Mouse (Mus musculus) neural tube, embryonic 15.5 days (tissue): ENCODE results near the gene Mindy1. TPM values are rescaled to one million over a fixed set of nuclear protein-coding genes. Genes with fewer than 3 reads are reported as not detected.
A peak's percentile ranks its signal among the peaks of the same experiment; 100 is the strongest.

Source experiments
- ATAC-seq: fragments of 200-750 bp; cut with Nextera tagmentation; 2 replicates; pipeline ENCODE4 v1.8.0; 2017; ENCODE audit warnings: mild to moderate bottlenecking, moderate TSS enrichment, moderate library complexity; ENCODE audit not compliant: low FRiP score
- H3K27ac ChIP-seq: fragments of 300-500 bp; sonication (generic); replicated peaks from 2 replicates; pipeline ENCODE4 v1.5.1; 2015; ENCODE audit warnings: mild to moderate bottlenecking, inconsistent platforms
- H3K27me3 ChIP-seq: fragments of 300-500 bp; sonication (generic); replicated peaks from 2 replicates; pipeline ENCODE4 v1.6.1; 2015; ENCODE audit warnings: inconsistent platforms
- H3K36me3 ChIP-seq: fragments of 300-500 bp; sonication (generic); 2 replicates; pipeline ENCODE4 v1.6.1; 2015; ENCODE audit warnings: inconsistent platforms
- H3K4me1 ChIP-seq: fragments of 300-500 bp; sonication (generic); 2 replicates; pipeline ENCODE4 v1.6.1; 2015; ENCODE audit warnings: inconsistent platforms
- H3K4me2 ChIP-seq: fragments of 300-500 bp; sonication (generic); 2 replicates; pipeline ENCODE4 v1.6.1; 2015; ENCODE audit warnings: inconsistent platforms, mild to moderate bottlenecking, moderate library complexity
- H3K4me3 ChIP-seq: fragments of 300-500 bp; sonication (generic); replicated peaks from 2 replicates; pipeline ENCODE4 v1.5.1; 2015; ENCODE audit warnings: mild to moderate bottlenecking, inconsistent platforms
- H3K9ac ChIP-seq: fragments of 300-500 bp; sonication (generic); replicated peaks from 2 replicates; pipeline ENCODE4 v1.6.1; 2015; ENCODE audit warnings: mild to moderate bottlenecking, inconsistent platforms
- H3K9me3 ChIP-seq: fragments of 300-500 bp; sonication (generic); replicated peaks from 2 replicates; pipeline ENCODE4 v1.6.1; 2016; ENCODE audit warnings: inconsistent platforms
- WGBS: fragments of 180-500 bp; shearing (Covaris S2); methylation state at CpG from one replicate; pipeline ENCODE4 v1.1.7; 2015; ENCODE audit warnings: mixed read lengths; 5-methylcytosine and 5-hydroxymethylcytosine counted together
- polyA plus RNA-seq: library from polyadenylated mRNA; unstranded; fragments of >200 nt; fragmentation: Nextera tagmentation; extraction: Ambion mirVana; gene quantifications from 2 replicates; pipeline ENCODE4 v1.2.1, GENCODE M21; 2015

The Mindy1 gene
- polyA plus RNA-seq, 1 experiment from 2014 or later: 37.3 TPM

DNA sequence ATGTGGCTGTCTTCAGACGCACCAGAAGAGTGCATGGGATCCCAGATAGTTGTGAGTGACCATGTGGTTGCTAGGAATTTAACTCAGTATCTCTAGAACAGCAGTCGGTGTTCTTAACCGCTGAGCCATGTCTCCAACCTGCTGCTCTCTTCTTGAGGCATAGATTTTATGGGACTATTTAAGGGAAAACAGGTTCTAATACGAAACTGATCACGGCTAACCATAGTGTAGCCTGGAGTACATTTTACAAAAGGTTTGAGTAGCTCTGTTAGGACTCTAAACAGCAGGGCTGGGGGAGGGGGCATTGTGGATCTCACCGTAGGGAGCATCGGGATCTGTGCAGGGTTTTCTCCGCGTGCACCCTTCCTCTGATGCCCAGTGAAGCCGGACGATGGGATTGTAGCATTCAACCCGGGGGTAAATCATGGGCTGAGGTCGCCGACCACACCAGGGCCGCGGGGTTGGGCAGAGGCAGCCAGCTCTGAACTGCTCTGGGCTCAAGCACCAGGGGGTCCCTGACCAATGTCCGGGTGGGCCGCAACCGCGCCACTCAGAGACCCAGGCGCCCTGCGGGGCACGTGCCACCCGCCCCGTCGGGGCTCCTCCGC, 33.4 kb downstream of the Mindy1 start, which contains the start of gene Cers2:
TSS of gene Cers2 (plus strand) at position 306 of the 608 bp plus-strand sequence.
- H3K27ac ChIP-seq: peak within 1 kb of the TSS; percentile 89

DNA sequence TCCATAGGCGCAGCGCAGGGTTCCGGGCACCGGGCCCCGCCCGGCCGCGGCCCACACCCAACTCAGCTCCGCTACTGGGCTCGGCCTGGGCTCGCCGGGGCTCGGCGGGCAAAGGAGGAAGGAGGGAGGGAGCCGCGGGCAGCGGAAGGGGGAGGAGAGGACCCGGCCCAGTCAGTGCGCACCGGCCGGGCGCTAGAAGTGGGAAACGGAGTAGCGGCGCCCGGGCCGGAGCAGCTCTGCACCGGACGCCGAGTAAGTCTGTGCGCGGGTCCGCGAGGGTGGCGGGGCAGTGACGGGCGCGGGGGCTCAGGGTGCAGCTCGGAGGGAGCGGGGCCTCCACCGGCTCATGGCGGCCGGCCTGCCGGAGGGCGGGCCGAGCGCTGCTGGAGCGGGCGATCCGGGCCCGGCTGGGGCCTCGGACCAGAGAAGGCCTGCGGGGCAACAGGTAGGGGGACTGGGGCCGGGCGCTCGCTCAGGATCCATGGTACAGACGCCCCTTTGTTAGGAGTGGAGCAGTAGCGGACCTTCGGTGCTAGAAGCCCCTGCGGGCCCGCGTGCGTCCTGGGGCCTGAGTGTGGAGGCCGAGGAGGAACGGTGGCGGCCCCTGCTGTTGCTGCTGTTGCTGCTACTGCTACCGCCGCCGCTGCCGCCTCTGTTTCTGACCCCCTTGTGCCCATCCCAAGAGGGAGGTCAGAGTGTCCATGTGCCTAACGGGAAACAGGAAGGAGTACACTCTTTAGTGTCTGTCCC, 34.1 kb downstream of the Mindy1 start:
- H3K36me3 ChIP-seq: peaks cover 7% of the 10 kb centered on the region
- H3K27me3 ChIP-seq: no peaks in the 10 kb centered on the region
- H3K4me3 ChIP-seq: peak overlapping the region; percentile 88
- peaks cover 34% of the 10 kb centered on the region for H3K4me1 ChIP-seq
- H3K9ac ChIP-seq: peak overlapping the region; percentile 98
- peak overlapping the region; percentile 89 for H3K27ac ChIP-seq
- H3K4me2 ChIP-seq: peak overlapping the region; percentile 80
- H3K9me3 ChIP-seq: no peaks in the 10 kb centered on the region
- ATAC-seq: peak; percentile 92
- under 1% methylated on average over 61 of the region's 71 CpGs for WGBS

More for the DNA sequence above, 33.4 kb downstream of the Mindy1 start, which contains the start of gene Cers2:
- H3K4me2 ChIP-seq: peak within 1 kb of the TSS; percentile 80
- H3K9me3 ChIP-seq: no peaks in the 10 kb centered on the region
- peak; percentile 39 for ATAC-seq
- no peaks in the 10 kb centered on the region for H3K36me3 ChIP-seq
- 2% methylated on average over 27 of the region's 27 CpGs for WGBS
- no peaks in the 10 kb centered on the region for H3K27me3 ChIP-seq
- H3K9ac ChIP-seq: peak within 1 kb of the TSS; percentile 98
- peak within 1 kb of the TSS; percentile 88 for H3K4me3 ChIP-seq
- H3K4me1 ChIP-seq: peaks cover 31% of the 10 kb centered on the region

DNA sequence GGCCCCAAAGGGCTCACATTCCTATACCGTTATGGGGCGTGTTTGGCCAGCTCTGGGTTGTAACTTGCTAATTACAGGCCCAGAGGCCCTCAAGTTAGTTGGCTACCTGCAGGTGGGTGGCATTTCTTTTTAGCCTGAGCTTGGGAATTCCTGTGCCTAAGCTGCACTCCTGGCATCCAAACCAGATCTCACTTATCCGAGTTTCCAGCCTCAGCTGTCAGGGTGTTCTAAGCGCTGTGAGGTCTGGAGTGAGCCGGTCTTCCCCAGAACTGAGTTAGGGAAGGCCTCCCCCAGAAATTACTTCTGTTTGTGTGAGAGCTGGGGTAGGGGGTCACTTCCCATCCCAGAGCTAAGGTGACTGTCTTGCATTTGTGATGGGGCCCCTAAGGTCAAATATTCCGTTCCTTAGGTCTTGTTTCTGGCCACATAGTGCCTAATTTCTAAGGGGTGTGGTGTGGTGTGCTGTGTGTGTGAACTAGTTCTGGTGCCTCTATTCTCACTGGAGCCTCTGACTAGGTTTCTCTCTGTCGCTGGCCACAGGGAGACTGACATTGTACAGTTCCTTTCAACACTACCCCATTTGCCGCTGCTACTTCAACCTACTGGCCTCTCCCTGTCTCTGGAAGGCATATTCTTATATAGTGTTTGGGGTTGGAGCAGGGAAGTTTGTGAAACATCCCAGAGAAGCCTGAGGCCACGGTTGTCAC, 34.9 kb downstream of the Mindy1 start:
- H3K9me3 ChIP-seq: no peaks in the 10 kb centered on the region
- peak overlapping the region; percentile 80 for H3K4me2 ChIP-seq
- peaks cover 34% of the 10 kb centered on the region for H3K4me1 ChIP-seq
- 17% methylated on average over 9 of the region's 9 CpGs for WGBS
- peak overlapping the region; percentile 98 for H3K9ac ChIP-seq
- H3K36me3 ChIP-seq: peaks cover 14% of the 10 kb centered on the region
- no peaks in the 10 kb centered on the region for H3K27me3 ChIP-seq
- ATAC-seq: no peak; the same call in 1 of the 2 replicates
- peak overlapping the region; percentile 89 for H3K27ac ChIP-seq
- peak overlapping the region; percentile 88 for H3K4me3 ChIP-seq

DNA sequence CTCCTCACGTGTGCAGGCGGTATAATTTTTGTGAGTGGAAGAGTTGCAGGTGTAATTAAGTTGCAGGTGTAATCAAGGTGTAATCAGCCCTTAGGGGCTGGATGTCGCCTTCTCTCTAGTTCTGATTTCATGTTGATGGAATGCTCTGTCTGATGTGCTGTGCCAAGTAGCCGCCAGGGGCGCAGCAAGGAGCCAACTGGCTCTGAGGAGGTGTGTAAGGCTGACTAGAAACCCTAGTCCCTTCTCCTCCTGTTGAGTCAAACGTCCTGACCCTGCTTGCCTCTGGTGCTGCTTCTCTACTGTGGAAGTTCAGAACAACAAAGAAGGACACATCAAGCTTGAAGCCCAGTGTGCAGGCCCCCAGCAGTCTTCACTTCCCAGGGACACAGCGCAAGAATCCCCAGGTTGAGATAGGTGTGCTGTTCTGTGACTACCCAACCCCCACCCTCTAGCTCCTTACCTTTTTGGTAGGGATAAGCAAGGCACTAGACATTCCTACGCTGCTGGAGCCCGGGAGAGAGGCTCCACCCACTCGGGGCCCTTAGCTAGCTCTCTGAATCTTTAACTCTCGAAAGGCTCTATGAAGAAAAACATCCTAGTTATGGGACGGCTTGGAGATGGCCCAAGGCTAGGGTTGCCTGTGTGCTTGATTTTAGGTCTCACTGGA, 36.4 kb downstream of the Mindy1 start:
- Histone ChIP-seq H3K27me3 (no peaks in the 10 kb centered on the region), H3K36me3 (peaks cover 29% of the 10 kb centered on the region), H3K4me1 (peaks cover 34% of the 10 kb centered on the region), H3K4me3 (no peak overlapping the region), H3K4me2 (peak overlapping the region; percentile 24), H3K9ac (no peak overlapping the region), H3K9me3 (no peaks in the 10 kb centered on the region), H3K27ac (no peak overlapping the region)
- no peak for ATAC-seq
- WGBS: 25% methylated on average over 12 of the region's 12 CpGs

DNA sequence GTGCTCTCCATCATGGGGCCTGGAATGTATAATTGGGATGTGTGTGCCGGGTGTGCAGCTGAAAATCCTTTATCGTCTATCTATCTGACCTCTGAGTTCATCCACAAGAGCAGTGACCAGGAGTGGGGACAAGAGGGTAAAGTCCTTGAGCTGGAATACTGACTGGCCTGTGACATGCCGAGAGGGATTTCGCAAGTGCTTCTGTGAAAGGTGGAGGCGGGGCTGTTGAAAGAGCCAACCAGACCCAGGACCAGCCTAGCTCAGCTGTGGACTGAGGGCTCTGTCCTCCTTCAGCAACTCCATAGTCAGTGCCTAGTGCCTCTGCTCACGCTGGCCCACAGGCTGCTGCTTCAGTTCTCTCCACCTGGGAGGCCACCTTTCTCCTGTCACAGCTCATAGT, 37.4 kb downstream of the Mindy1 start:
- Histone ChIP-seq H3K4me2 (no peak overlapping the region), H3K4me3 (no peak overlapping the region), H3K9me3 (no peaks in the 10 kb centered on the region), H3K36me3 (peaks cover 38% of the 10 kb centered on the region), H3K9ac (no peak overlapping the region), H3K27ac (no peak overlapping the region), H3K27me3 (no peaks in the 10 kb centered on the region), H3K4me1 (peaks cover 34% of the 10 kb centered on the region)
- WGBS: 54% methylated on average over 6 of the region's 6 CpGs
- ATAC-seq: no peak

DNA sequence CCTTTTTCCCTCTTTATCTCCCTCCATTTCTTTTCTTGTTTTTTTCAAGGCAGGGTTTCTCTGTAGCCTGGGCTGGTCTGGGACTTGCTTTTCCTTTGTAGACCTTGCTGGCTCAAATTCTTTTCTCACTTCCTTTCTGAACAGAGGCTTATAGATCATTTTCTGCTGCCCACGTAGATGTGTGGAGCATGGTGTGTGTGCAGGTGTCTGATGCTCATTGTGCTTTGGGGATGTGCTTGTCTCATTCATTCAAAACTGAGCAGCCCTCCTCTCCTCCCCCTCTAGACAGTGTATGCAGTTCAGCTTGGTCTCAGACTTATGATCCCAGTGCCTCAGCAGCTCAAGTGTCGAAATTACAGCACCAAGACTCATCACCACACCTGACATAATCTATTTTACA, 38.0 kb downstream of the Mindy1 start:
- Histone ChIP-seq H3K4me1 (peaks cover 34% of the 10 kb centered on the region), H3K9me3 (no peaks in the 10 kb centered on the region), H3K4me2 (no peak overlapping the region), H3K27ac (no peak overlapping the region), H3K36me3 (peaks cover 44% of the 10 kb centered on the region), H3K9ac (no peak overlapping the region), H3K27me3 (no peaks in the 10 kb centered on the region), H3K4me3 (no peak overlapping the region)
- no peak for ATAC-seq
- 66% methylated on average over 2 of the region's 2 CpGs for WGBS

DNA sequence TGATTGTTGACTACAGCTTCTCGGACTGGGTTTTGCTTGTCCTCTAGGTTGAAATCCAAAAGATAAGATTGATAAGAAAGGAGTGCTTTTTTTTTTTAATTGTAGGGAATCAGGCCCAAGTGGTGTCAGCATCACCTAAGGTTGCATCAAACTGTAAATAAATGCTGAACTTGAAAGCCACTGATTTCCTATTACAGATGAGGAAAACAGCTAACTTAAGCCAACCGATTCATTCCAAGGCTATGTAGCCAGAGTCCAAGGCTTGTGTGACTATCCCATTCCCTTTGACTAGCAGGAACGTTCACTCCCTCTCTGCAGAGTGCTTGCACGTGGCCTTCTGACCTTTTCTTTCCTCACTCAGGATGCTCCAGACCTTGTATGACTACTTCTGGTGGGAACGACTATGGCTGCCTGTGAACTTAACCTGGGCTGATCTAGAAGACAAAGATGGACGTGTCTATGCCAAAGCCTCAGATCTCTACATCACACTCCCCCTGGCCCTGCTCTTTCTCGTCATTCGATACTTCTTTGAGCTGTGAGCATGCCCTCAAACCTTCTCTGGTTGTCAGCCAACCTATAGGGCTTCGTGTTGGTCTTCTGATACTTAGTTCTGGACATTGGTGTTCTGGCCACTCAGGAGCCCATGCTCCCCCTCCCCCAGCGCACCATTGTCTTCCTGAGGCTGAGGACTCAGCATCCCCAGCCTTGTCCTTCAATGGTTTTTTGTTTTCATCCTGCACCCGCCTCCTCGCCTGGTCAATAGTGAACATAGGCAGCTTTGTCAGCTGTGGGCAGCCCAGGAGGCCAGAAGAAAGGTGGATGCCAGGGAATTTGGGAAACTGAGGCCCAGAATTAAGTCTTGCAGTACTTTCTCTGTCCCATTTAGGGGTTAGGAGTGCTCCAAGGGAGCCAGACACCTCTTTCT, 38.8 kb downstream of the Mindy1 start:
- Histone ChIP-seq H3K9me3 (no peaks in the 10 kb centered on the region), H3K4me1 (peaks cover 27% of the 10 kb centered on the region), H3K4me3 (no peak overlapping the region), H3K27me3 (no peaks in the 10 kb centered on the region), H3K36me3 (peaks cover 52% of the 10 kb centered on the region), H3K27ac (no peak overlapping the region), H3K4me2 (no peak overlapping the region), H3K9ac (no peak overlapping the region)
- no peak for ATAC-seq
- 77% methylated on average over 12 of the region's 12 CpGs for WGBS

DNA sequence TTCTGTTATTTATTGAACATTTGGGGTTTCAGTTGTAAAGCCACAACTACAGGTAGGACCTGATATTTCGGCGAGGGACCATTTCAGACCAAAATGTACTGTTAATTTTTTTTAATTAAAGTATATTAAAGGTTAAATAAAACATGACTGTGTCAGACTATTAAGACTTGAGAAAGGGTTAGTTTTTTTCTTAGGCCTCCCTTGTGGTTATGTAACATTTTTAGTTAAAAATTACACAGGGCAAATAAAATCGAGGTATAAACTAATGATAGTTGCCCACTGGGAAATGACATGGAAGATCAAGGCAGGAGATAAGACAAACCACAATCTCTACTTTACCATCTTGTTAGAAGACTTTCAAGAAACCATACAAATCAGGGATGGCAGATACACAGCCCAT, 42.3 kb downstream of the Mindy1 start:
- Histone ChIP-seq H3K9ac (no peak overlapping the region), H3K4me3 (no peak overlapping the region), H3K9me3 (no peaks in the 10 kb centered on the region), H3K36me3 (peaks cover 85% of the 10 kb centered on the region), H3K4me2 (no peak overlapping the region), H3K4me1 (0 out of 2 replicates have a peak, but pooled peaks cover 3% of the 10 kb centered on the region), H3K27ac (no peak overlapping the region), H3K27me3 (no peaks in the 10 kb centered on the region)
- 90% methylated on average over 3 of the region's 3 CpGs for WGBS
- ATAC-seq: no peak

DNA sequence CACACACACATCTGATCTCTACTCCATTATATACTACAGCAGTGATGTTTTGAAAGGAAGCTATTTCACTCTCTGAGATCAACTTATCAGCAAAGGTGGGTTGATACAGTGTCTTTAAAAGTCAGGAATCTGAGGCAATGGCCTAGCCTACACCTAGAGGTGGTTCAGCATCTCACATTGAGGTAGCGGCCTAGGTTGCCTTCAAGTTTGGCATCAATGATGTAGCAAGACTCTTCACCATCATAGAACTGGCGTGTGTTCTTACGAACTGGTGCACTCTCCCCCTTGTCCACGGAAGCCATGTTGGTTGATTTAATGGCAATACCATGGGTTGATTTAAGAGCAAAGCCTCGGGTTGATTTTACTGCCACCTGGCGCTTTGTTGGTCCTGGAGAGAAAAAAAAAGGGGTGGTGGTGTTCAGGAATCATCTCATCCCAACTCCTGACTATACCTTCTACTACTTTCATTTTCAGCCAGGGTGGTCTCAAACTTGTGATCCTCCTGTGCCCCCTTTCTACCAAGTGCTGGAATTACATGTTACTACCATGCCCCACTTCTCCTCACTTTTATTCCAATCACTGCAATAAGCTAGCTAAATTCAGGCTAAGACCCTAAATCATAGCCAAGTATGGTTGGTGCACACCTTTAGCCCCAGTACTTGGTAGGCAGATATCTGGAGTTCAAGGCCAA, 43.5 kb downstream of the Mindy1 start:
- H3K9me3 ChIP-seq: no peaks in the 10 kb centered on the region
- H3K36me3 ChIP-seq: peaks cover 91% of the 10 kb centered on the region
- no peak overlapping the region for H3K4me3 ChIP-seq
- no peak overlapping the region for H3K9ac ChIP-seq
- WGBS: 92% methylated on average over 6 of the region's 6 CpGs
- H3K27ac ChIP-seq: no peak overlapping the region
- no peak overlapping the region for H3K4me2 ChIP-seq
- 0 out of 2 replicates have a peak, but pooled peaks cover 3% of the 10 kb centered on the region for H3K4me1 ChIP-seq
- ATAC-seq: no peak
- no peaks in the 10 kb centered on the region for H3K27me3 ChIP-seq

DNA sequence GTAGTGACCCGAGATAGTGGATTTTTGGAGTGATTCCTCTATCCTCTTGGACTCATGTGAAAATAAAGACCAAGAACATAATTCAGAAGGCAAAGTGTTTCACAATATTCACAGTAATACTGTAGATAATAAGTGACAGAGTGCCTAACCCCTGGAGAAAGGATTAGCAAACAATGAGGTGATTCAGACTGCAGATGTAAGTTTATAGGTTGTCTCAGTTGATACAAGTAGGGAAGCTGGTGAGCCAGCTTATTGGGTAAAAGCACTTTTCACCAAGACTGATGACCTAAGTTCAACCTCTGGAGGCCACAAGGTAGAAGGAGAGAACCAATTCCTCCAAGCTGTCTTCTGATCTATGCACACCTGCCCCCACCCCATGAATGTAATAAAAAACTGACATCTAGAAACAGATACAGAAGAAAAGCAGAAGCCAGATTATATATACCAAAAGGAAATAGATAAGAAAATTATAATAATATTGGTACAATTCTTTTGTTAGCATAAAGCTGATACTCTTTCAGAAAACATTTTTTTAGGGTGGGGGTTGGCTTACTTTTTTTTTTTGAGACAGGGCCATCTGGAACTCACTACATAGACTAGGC, 47.8 kb downstream of the Mindy1 start:
- no peak overlapping the region for H3K4me3 ChIP-seq
- H3K27me3 ChIP-seq: no peaks in the 10 kb centered on the region
- no peaks in the 10 kb centered on the region for H3K4me1 ChIP-seq
- H3K9me3 ChIP-seq: no peaks in the 10 kb centered on the region
- no peak overlapping the region for H3K9ac ChIP-seq
- 92% methylated on average over 1 of the region's 1 CpGs for WGBS
- no peak for ATAC-seq
- H3K4me2 ChIP-seq: no peak overlapping the region
- H3K36me3 ChIP-seq: peaks cover 81% of the 10 kb centered on the region
- H3K27ac ChIP-seq: no peak overlapping the region
